Mouse (Mus musculus) kidney, postnatal 0 days (tissue): Measurements from ENCODE around the gene Olfr1188. TPM values are rescaled to one million over a fixed set of nuclear protein-coding genes. Genes with fewer than 3 reads are reported as not detected.
"Not testable (repeated sequence)": the region's sequence is repeated elsewhere in the genome, so short reads cannot be mapped to it uniquely, and the experiment has no call there.

ENCODE experiments used
- ATAC-seq: fragments of 200-750 bp; cut with Nextera tagmentation; replicated peaks from 2 replicates; pipeline ENCODE4 v1.8.0; 2017; ENCODE audit warnings: low read depth, moderate number of reproducible peaks, moderate TSS enrichment, moderate library complexity; ENCODE audit not compliant: low FRiP score
- DNase-seq: peaks from one replicate; pipeline ENCODE4 v3.0.0-alpha.2; 2016; ENCODE audit warnings: low spot score
- H3K27ac ChIP-seq: fragments of 300-500 bp; sonication (generic); 2 replicates; pipeline ENCODE4 v1.5.1; 2014; ENCODE audit warnings: mild to moderate bottlenecking
- H3K27me3 ChIP-seq: fragments of 300-500 bp; sonication (generic); 2 replicates; pipeline ENCODE4 v1.6.1; 2014; ENCODE audit warnings: low read length, mixed read lengths; ENCODE audit not compliant: insufficient read depth
- H3K36me3 ChIP-seq: fragments of 300-500 bp; sonication (generic); 2 replicates; pipeline ENCODE4 v1.6.1; 2014; ENCODE audit warnings: low read length, mixed read lengths; ENCODE audit not compliant: insufficient read depth
- H3K4me1 ChIP-seq: fragments of 300-500 bp; sonication (generic); replicated peaks from 2 replicates; pipeline ENCODE4 v1.6.1; 2014; ENCODE audit warnings: antibody characterized with exemption, low read length, mixed read lengths; ENCODE audit not compliant: insufficient read depth
- H3K4me2 ChIP-seq: fragments of 300-500 bp; sonication (generic); 2 replicates; pipeline ENCODE4 v1.6.1; 2014; ENCODE audit warnings: mild to moderate bottlenecking, low read length, moderate library complexity, mixed read lengths
- H3K4me3 ChIP-seq: fragments of 300-500 bp; sonication (generic); replicated peaks from 2 replicates; pipeline ENCODE4 v1.5.1; 2014; ENCODE audit warnings: low read depth, low read length
- H3K9ac ChIP-seq: fragments of 300-500 bp; sonication (generic); 2 replicates; pipeline ENCODE4 v1.6.1; 2014; ENCODE audit warnings: low read depth, low read length
- H3K9me3 ChIP-seq: fragments of 300-500 bp; sonication (generic); replicated peaks from 2 replicates; pipeline ENCODE4 v1.6.1; 2016; ENCODE audit warnings: low read length, inconsistent platforms, mixed read lengths
- CTCF ChIP-seq: IDR thresholded peaks from 2 replicates; pipeline ENCODE4 v1.5.1; 2016; ENCODE audit warnings: antibody characterized with exemption, low read depth, mild to moderate bottlenecking, moderate library complexity
- WGBS: fragments of 180-500 bp; shearing (Covaris S2); extraction: QIAGEN DNeasy Blood & Tissue Kit; methylation state at CpG from one replicate; pipeline ENCODE4 v1.1.7; 2014; 5-methylcytosine and 5-hydroxymethylcytosine counted together
- polyA plus RNA-seq: library from polyadenylated mRNA; unstranded; fragments of >200 nt; fragmentation: Nextera tagmentation; extraction: Ambion mirVana; gene quantifications from 2 replicates; pipeline ENCODE4 v1.2.1, GENCODE M21; 2015

Gene Olfr1188
- not detected in 2 replicates for polyA plus RNA-seq

- TF ChIP-seq CTCF, result no peak
- Histone ChIP-seq H3K4me3 (no peak within 1 kb of the TSS), H3K27me3 (no peaks in the 10 kb centered on the region), H3K9me3 (no peaks in the 10 kb centered on the region; the same call in 1 of the 2 replicates), H3K36me3 (no peaks in the 10 kb centered on the region), H3K4me1 (no peaks in the 10 kb centered on the region), H3K27ac (no peak within 1 kb of the TSS), H3K9ac (no peak within 1 kb of the TSS), H3K4me2 (no peak within 1 kb of the TSS)
- no peak for ATAC-seq
- WGBS, result 88% methylated on average over 2 of the region's 2 CpGs
- DNase-seq, result no peak
Observed at GRCm38 (mm10) chr2:88556635-88557034, at the start of gene Olfr1188. Gene Olfr1188, plus strand, starts transcription at chr2:88556935.

GRCm38 (mm10) chr2:88518251-88518650 is 38.5 kb upstream of the Olfr1188 start, which contains the start of gene Olfr1186:
Gene Olfr1186, plus strand, starts transcription at chr2:88518551.
- Histone ChIP-seq H3K27ac (no peak within 1 kb of the TSS), H3K36me3 (no peaks in the 10 kb centered on the region), H3K4me1 (no peaks in the 10 kb centered on the region), H3K4me3 (no peak within 1 kb of the TSS), H3K9me3 (no peaks in the 10 kb centered on the region), H3K4me2 (no peak within 1 kb of the TSS), H3K27me3 (no peaks in the 10 kb centered on the region), H3K9ac (no peak within 1 kb of the TSS)
- DNase-seq, result no peak
- no peak for ATAC-seq
- WGBS, result 72% methylated on average over 2 of the region's 2 CpGs
- no peak for TF ChIP-seq CTCF

GRCm38 (mm10) chr2:88525720-88526119 is 31.0 kb upstream of the Olfr1188 start:
- WGBS, result 71% methylated on average over 3 of the region's 3 CpGs
- no peak overlapping the region for H3K9ac ChIP-seq
- TF ChIP-seq CTCF, result no peak
- no peak overlapping the region for H3K4me2 ChIP-seq
- H3K27me3 ChIP-seq, result no peaks in the 10 kb centered on the region
- ATAC-seq (no peak), DNase-seq (no peak)
- no peak overlapping the region for H3K27ac ChIP-seq
- no peaks in the 10 kb centered on the region for H3K4me1 ChIP-seq
- no peaks in the 10 kb centered on the region for H3K9me3 ChIP-seq
- H3K4me3 ChIP-seq, result no peak overlapping the region
- H3K36me3 ChIP-seq, result no peaks in the 10 kb centered on the region

GRCm38 (mm10) chr2:88572696-88573095 is 16.0 kb downstream of the Olfr1188 start:
- not testable (repeated sequence) for H3K36me3 ChIP-seq, H3K4me2 ChIP-seq, H3K27me3 ChIP-seq, H3K4me1 ChIP-seq, H3K9ac ChIP-seq, H3K27ac ChIP-seq, ATAC-seq, H3K9me3 ChIP-seq, H3K4me3 ChIP-seq, DNase-seq
- 91% methylated on average over 12 of the region's 12 CpGs for WGBS

GRCm38 (mm10) chr2:88586154-88586553 is 29.4 kb downstream of the Olfr1188 start, which contains the start of gene Olfr1189:
Gene Olfr1189, plus strand, starts transcription at chr2:88586454.
- H3K4me3 ChIP-seq, result no peak within 1 kb of the TSS
- no peaks in the 10 kb centered on the region for H3K4me1 ChIP-seq
- H3K4me2 ChIP-seq, result no peak within 1 kb of the TSS
- DNase-seq (no peak), ATAC-seq (no peak)
- TF ChIP-seq CTCF, result no peak
- no peak within 1 kb of the TSS for H3K27ac ChIP-seq
- no peaks in the 10 kb centered on the region for H3K9me3 ChIP-seq
- H3K36me3 ChIP-seq, result no peaks in the 10 kb centered on the region
- no peaks in the 10 kb centered on the region for H3K27me3 ChIP-seq
- no peak within 1 kb of the TSS for H3K9ac ChIP-seq

Other genes starting within 250 kb of the Olfr1188 start
- gene Olfr1174-ps, start 241.8 kb upstream of the Olfr1188 start, polyA plus RNA-seq, result not detected in 2 replicates
- not detected in 2 replicates for gene Olfr1175-ps, start 229.7 kb upstream of the Olfr1188 start, polyA plus RNA-seq
- not detected in 2 replicates for gene Olfr1176, start 220.2 kb upstream of the Olfr1188 start, polyA plus RNA-seq
- gene Olfr1177-ps, start 210.4 kb upstream of the Olfr1188 start, polyA plus RNA-seq, result not detected in 2 replicates
- not detected in 2 replicates for gene Olfr1178, start 169.9 kb upstream of the Olfr1188 start, polyA plus RNA-seq
- gene Olfr1179, start 150.5 kb upstream of the Olfr1188 start, polyA plus RNA-seq, result not detected in 2 replicates
- not detected in 2 replicates for gene Olfr1180, start 137.8 kb upstream of the Olfr1188 start, polyA plus RNA-seq
- not detected in 2 replicates for gene Olfr1181, start 130.8 kb upstream of the Olfr1188 start, polyA plus RNA-seq
- not detected in 2 replicates for gene Gm13757, start 107.8 kb upstream of the Olfr1188 start, polyA plus RNA-seq
- gene Olfr1183, start 102.1 kb upstream of the Olfr1188 start, polyA plus RNA-seq, result not detected in 2 replicates
- not detected in 2 replicates for gene Olfr1184, start 73.3 kb upstream of the Olfr1188 start, polyA plus RNA-seq
- not detected in 2 replicates for gene Olfr1185-ps1, start 63.6 kb upstream of the Olfr1188 start, polyA plus RNA-seq
- not detected in 2 replicates for gene Olfr1186, start 38.4 kb upstream of the Olfr1188 start, polyA plus RNA-seq
- gene Olfr1189, start 29.5 kb downstream of the Olfr1188 start, polyA plus RNA-seq, result not detected in 2 replicates
- not detected in 2 replicates for gene Olfr1191-ps1, start 83.6 kb downstream of the Olfr1188 start, polyA plus RNA-seq
- not detected in 2 replicates for gene Olfr1192-ps1, start 91.6 kb downstream of the Olfr1188 start, polyA plus RNA-seq
- not detected in 2 replicates for gene Olfr1193, start 118.7 kb downstream of the Olfr1188 start, polyA plus RNA-seq
- not detected in 2 replicates for gene Olfr1195, start 132.3 kb downstream of the Olfr1188 start, polyA plus RNA-seq
- gene Olfr1196, start 147.7 kb downstream of the Olfr1188 start, polyA plus RNA-seq, result not detected in 2 replicates
- not detected in 2 replicates for gene Olfr1197, start 175.4 kb downstream of the Olfr1188 start, polyA plus RNA-seq
- not detected in 2 replicates for gene Olfr1198, start 194.4 kb downstream of the Olfr1188 start, polyA plus RNA-seq
- not detected in 2 replicates for gene Olfr1199, start 203.5 kb downstream of the Olfr1188 start, polyA plus RNA-seq
- not detected in 2 replicates for gene Olfr1200, start 213.6 kb downstream of the Olfr1188 start, polyA plus RNA-seq
- gene Olfr1201, start 236.1 kb downstream of the Olfr1188 start, polyA plus RNA-seq, result not detected in 2 replicates